Mouse (Mus musculus): Measurements from ENCODE around the gene Erp27. TPM values are rescaled to one million over a fixed set of nuclear protein-coding genes. Genes with fewer than 3 reads are reported as not detected.

The Erp27 gene
- polyA plus RNA-seq, 1 experiment from 2014 or later, result 0.62 TPM

Other genes with a start within 250 kb of the Erp27 start
- gene Gucy2c, start 140.4 kb downstream of the Erp27 start, polyA plus RNA-seq (2015; fragmentation: Nextera tagmentation; extraction: Ambion mirVana), result 0.13 and 0.19 TPM in 2 replicates
- 0.81 and 0.89 TPM in 2 replicates for gene Hist4h4, start 117.8 kb downstream of the Erp27 start, polyA plus RNA-seq (2015; fragmentation: Nextera tagmentation; extraction: Ambion mirVana)
- 121 and 124 TPM in 2 replicates for gene H2afj, start 113.9 kb downstream of the Erp27 start, polyA plus RNA-seq (2015; fragmentation: Nextera tagmentation; extraction: Ambion mirVana)
- gene BC049715, start 94.6 kb downstream of the Erp27 start, polyA plus RNA-seq (2015; fragmentation: Nextera tagmentation; extraction: Ambion mirVana), result 2.0 and 2.1 TPM in 2 replicates
- gene Wbp11, start 93.9 kb downstream of the Erp27 start, polyA plus RNA-seq (2015; fragmentation: Nextera tagmentation; extraction: Ambion mirVana), result 97.8 and 101 TPM in 2 replicates
- gene Smco3, start 86.7 kb downstream of the Erp27 start, polyA plus RNA-seq (2015; fragmentation: Nextera tagmentation; extraction: Ambion mirVana), result 2.5 and 2.9 TPM in 2 replicates
- gene Art4, start 64.4 kb downstream of the Erp27 start, polyA plus RNA-seq (2015; fragmentation: Nextera tagmentation; extraction: Ambion mirVana), result 6.6 and 7.1 TPM in 2 replicates
- 918 and 931 TPM in 2 replicates for gene Mgp, start 46.4 kb downstream of the Erp27 start, polyA plus RNA-seq (2015; fragmentation: Nextera tagmentation; extraction: Ambion mirVana)
- 0.47 TPM in 1 of 2 replicates, not detected in the other for gene Pde6h, start 1.7 kb upstream of the Erp27 start, polyA plus RNA-seq (2015; fragmentation: Nextera tagmentation; extraction: Ambion mirVana)
- 69.8 and 82.9 TPM in 2 replicates for gene Arhgdib, start 19.7 kb upstream of the Erp27 start, polyA plus RNA-seq (2015; fragmentation: Nextera tagmentation; extraction: Ambion mirVana)
- gene Rerg, start 248.3 kb upstream of the Erp27 start, polyA plus RNA-seq (2015; fragmentation: Nextera tagmentation; extraction: Ambion mirVana), result 20.2 and 21.1 TPM in 2 replicates

All from lung, embryonic 15.5 days (tissue).